Mouse (Mus musculus) midbrain, embryonic 14.5 days (tissue): ENCODE data around the gene Clcn7. TPM values are rescaled to one million over a fixed set of nuclear protein-coding genes. Genes with fewer than 3 reads are reported as not detected.

ENCODE experiments used
- ATAC-seq: fragments of 200-750 bp; cut with Nextera tagmentation; 2 replicates; pipeline ENCODE4 v1.8.0; 2017; ENCODE audit warnings: moderate number of reproducible peaks, moderate library complexity; ENCODE audit not compliant: low FRiP score, low TSS enrichment
- DNase-seq: peaks from one replicate; pipeline ENCODE4 v3.0.0-alpha.2; 2015
- H3K27ac ChIP-seq: fragments of 300-500 bp; sonication (generic); replicated peaks from 2 replicates; pipeline ENCODE4 v1.5.1; 2014; ENCODE audit warnings: mild to moderate bottlenecking, low read depth, low read length, moderate library complexity
- H3K27me3 ChIP-seq: fragments of 300-500 bp; sonication (generic); 2 replicates; pipeline ENCODE4 v1.6.1; 2014; ENCODE audit warnings: low read length, control low read depth, mixed read lengths; ENCODE audit not compliant: control insufficient read depth, insufficient read depth
- H3K36me3 ChIP-seq: fragments of 300-500 bp; sonication (generic); 2 replicates; pipeline ENCODE4 v1.6.1; 2014; ENCODE audit warnings: low read length, control low read depth; ENCODE audit not compliant: control insufficient read depth, insufficient read depth
- H3K4me1 ChIP-seq: fragments of 300-500 bp; sonication (generic); 2 replicates; pipeline ENCODE4 v1.6.1; 2014; ENCODE audit warnings: mild to moderate bottlenecking, antibody characterized with exemption, low read length, control low read depth; ENCODE audit not compliant: control insufficient read depth, insufficient read depth
- H3K4me2 ChIP-seq: fragments of 300-500 bp; sonication (generic); 2 replicates; pipeline ENCODE4 v1.6.1; 2014; ENCODE audit warnings: mild to moderate bottlenecking, low read length, moderate library complexity
- H3K4me3 ChIP-seq: fragments of 300-500 bp; sonication (generic); replicated peaks from 2 replicates; pipeline ENCODE4 v1.5.1; 2014; ENCODE audit warnings: low read depth, low read length
- H3K9ac ChIP-seq: fragments of 300-500 bp; sonication (generic); replicated peaks from 2 replicates; pipeline ENCODE4 v1.6.1; 2014; ENCODE audit warnings: mild to moderate bottlenecking, low read length, moderate library complexity
- H3K9me3 ChIP-seq: fragments of 300-500 bp; sonication (generic); 2 replicates; pipeline ENCODE4 v1.6.1; 2016; ENCODE audit warnings: low read length, control low read depth, mixed read lengths; ENCODE audit not compliant: control insufficient read depth
- WGBS: fragments of 180-500 bp; shearing (Covaris S2); extraction: QIAGEN DNeasy Blood & Tissue Kit; methylation state at CpG from one replicate; pipeline ENCODE4 v1.1.7; 2014; 5-methylcytosine and 5-hydroxymethylcytosine counted together
- polyA plus RNA-seq: library from polyadenylated mRNA; unstranded; fragments of >200 nt; fragmentation: Nextera tagmentation; extraction: Ambion mirVana; gene quantifications from 2 replicates; pipeline ENCODE4 v1.2.1, GENCODE M21; 2014

Clcn7 gene
- polyA plus RNA-seq, 1 experiment from 2014 or later, result 29.9 TPM

DNA sequence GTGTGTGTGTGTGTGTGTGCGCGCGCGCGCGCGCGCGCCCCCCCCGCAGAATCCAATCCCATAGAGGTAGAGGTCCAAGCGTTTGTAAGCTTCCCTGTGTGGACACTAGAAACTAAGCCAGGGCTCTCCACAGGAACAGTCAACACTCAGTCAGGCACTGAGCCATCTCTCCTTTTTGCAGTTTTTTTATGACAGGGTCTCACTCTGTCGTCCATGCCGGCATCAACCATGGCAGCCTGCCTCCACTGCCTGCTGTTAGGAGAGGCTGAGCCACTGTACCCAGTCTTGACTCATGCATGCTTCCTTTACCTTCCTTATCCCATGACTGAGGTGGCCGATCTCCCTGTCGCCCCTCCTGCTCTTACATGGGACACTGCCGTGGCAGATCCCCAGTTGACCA lies 25.4 kb upstream of the Clcn7 start:
- DNase-seq (no peak), ATAC-seq (no peak)
- Histone ChIP-seq H3K27ac (no peak overlapping the region), H3K4me1 (no peaks in the 10 kb centered on the region), H3K4me3 (no peak overlapping the region), H3K27me3 (no peaks in the 10 kb centered on the region), H3K4me2 (no peak overlapping the region), H3K9ac (no peak overlapping the region), H3K36me3 (peaks cover 72% of the 10 kb centered on the region), H3K9me3 (no peaks in the 10 kb centered on the region)
- 88% methylated on average over 16 of the region's 16 CpGs for WGBS

- WGBS, result 83% methylated on average over 2 of the region's 2 CpGs
- DNase-seq, result peak; percentile 57
- H3K4me1 ChIP-seq, result peaks cover 1% of the 10 kb centered on the region
- no peak overlapping the region for H3K27ac ChIP-seq
- H3K4me2 ChIP-seq, result no peak overlapping the region
- H3K36me3 ChIP-seq, result peaks cover 57% of the 10 kb centered on the region
- H3K9ac ChIP-seq, result no peak overlapping the region
- no peak overlapping the region for H3K4me3 ChIP-seq
- no peaks in the 10 kb centered on the region for H3K27me3 ChIP-seq
- no peaks in the 10 kb centered on the region for H3K9me3 ChIP-seq
- no peak for ATAC-seq
Observed at GRCm38 (mm10) chr17:25109578-25109977, 23.6 kb upstream of the Clcn7 start.

- Histone ChIP-seq H3K9ac (no peak overlapping the region), H3K27ac (no peak overlapping the region), H3K4me2 (no peak overlapping the region), H3K4me1 (peaks cover 8% of the 10 kb centered on the region), H3K4me3 (no peak overlapping the region), H3K27me3 (no peaks in the 10 kb centered on the region), H3K36me3 (peaks cover 47% of the 10 kb centered on the region), H3K9me3 (no peaks in the 10 kb centered on the region)
- WGBS, result 96% methylated on average over 6 of the region's 6 CpGs
- DNase-seq, result no peak
- no peak for ATAC-seq
Observed at GRCm38 (mm10) chr17:25110590-25110989, 22.6 kb upstream of the Clcn7 start.

GRCm38 (mm10) chr17:25111220-25111619 lies 22.0 kb upstream of the Clcn7 start:
- peaks cover 41% of the 10 kb centered on the region for H3K36me3 ChIP-seq
- DNase-seq, result no peak

DNA sequence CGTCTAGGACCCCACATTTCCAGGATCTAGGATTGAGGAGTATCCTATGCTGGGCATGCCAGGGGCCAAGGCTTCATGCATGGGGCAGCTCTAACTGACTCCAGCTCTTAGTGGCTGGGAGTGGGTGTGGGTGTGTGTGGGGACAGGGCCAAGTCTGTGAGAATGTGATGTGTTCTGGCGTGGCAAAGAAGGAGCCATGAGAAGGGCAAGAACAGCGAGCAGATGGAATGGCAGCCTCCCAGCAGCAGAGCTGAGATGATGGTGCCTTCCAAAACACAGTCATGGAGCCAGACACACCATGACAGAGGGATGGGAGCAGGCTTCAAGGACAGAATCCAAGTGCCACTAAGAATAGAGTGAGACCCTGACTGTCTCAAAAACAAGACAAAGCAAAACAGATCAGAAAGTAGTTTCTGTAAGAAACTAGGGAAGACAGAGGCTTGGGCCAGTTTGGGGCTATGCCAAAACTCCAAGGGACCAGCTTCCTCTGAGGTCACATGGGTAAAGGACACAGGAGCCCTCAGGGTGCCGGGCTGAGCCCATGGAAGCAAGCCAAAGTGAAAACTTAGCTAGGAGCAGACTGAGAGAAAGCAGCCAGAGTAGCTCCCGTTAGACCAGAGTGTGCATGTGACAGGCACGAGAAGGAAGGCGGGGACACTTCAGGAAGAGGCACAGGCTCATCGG lies 21.3 kb upstream of the Clcn7 start:
- no peak overlapping the region for H3K9ac ChIP-seq
- no peak overlapping the region for H3K4me2 ChIP-seq
- H3K27me3 ChIP-seq, result no peaks in the 10 kb centered on the region
- H3K4me3 ChIP-seq, result no peak overlapping the region
- H3K4me1 ChIP-seq, result peaks cover 8% of the 10 kb centered on the region
- DNase-seq (no peak), ATAC-seq (no peak)
- peaks cover 34% of the 10 kb centered on the region for H3K36me3 ChIP-seq
- H3K9me3 ChIP-seq, result no peaks in the 10 kb centered on the region
- no peak overlapping the region for H3K27ac ChIP-seq
- WGBS, result 89% methylated on average over 8 of the region's 8 CpGs

More at GRCm38 (mm10) chr17:25111220-25111619, 22.0 kb upstream of the Clcn7 start:
- no peaks in the 10 kb centered on the region for H3K27me3 ChIP-seq
- H3K4me1 ChIP-seq, result peaks cover 8% of the 10 kb centered on the region
- H3K9me3 ChIP-seq, result no peaks in the 10 kb centered on the region
- H3K4me3 ChIP-seq, result no peak overlapping the region
- ATAC-seq, result no peak
- 94% methylated on average over 5 of the region's 5 CpGs for WGBS
- H3K4me2 ChIP-seq, result no peak overlapping the region
- H3K27ac ChIP-seq, result no peak overlapping the region
- no peak overlapping the region for H3K9ac ChIP-seq

GRCm38 (mm10) chr17:25112423-25112810 lies 20.8 kb upstream of the Clcn7 start:
- WGBS, result 81% methylated on average over 3 of the region's 3 CpGs
- no peak overlapping the region for H3K4me3 ChIP-seq
- no peaks in the 10 kb centered on the region for H3K27me3 ChIP-seq
- H3K27ac ChIP-seq, result no peak overlapping the region
- no peak overlapping the region for H3K9ac ChIP-seq
- ATAC-seq (no peak), DNase-seq (no peak)
- peaks cover 29% of the 10 kb centered on the region for H3K36me3 ChIP-seq
- H3K4me1 ChIP-seq, result peaks cover 8% of the 10 kb centered on the region
- no peaks in the 10 kb centered on the region for H3K9me3 ChIP-seq
- no peak overlapping the region for H3K4me2 ChIP-seq

- Histone ChIP-seq H3K4me2 (peak overlapping the region; percentile 99), H3K27ac (peak overlapping the region; percentile 94), H3K4me3 (peak overlapping the region; percentile 63), H3K36me3 (peaks cover 11% of the 10 kb centered on the region), H3K9ac (peak overlapping the region; percentile 77), H3K27me3 (no peaks in the 10 kb centered on the region), H3K4me1 (peaks cover 8% of the 10 kb centered on the region), H3K9me3 (no peaks in the 10 kb centered on the region)
- peak; percentile 64 for ATAC-seq
- no peak for DNase-seq
- WGBS, result 16% methylated on average over 23 of the region's 23 CpGs
Observed at GRCm38 (mm10) chr17:25114908-25115645, 18.1 kb upstream of the Clcn7 start.

- Histone ChIP-seq H3K36me3 (peaks cover 4% of the 10 kb centered on the region), H3K4me2 (peak within 1 kb of the TSS; percentile 99), H3K9ac (peak within 1 kb of the TSS; percentile 77), H3K4me3 (peak within 1 kb of the TSS; percentile 63), H3K9me3 (no peaks in the 10 kb centered on the region), H3K27ac (peak within 1 kb of the TSS; percentile 94), H3K4me1 (peaks cover 8% of the 10 kb centered on the region), H3K27me3 (no peaks in the 10 kb centered on the region)
- WGBS, result 5% methylated on average over 40 of the region's 40 CpGs
- ATAC-seq (peak; percentile 90), DNase-seq (peak; percentile 96)
Observed at GRCm38 (mm10) chr17:25115664-25116432, 17.3 kb upstream of the Clcn7 start, which contains the start of gene Telo2. Gene Telo2 (minus strand): TSS chr17:25115967.
